Mouse (Mus musculus) mouse embryonic stem cell (cell line): ENCODE measurements at regions not wholly inside any gene's neighbourhood (a gene's known extent, or its start where the extent isn't known, plus 50 kb on each side); places are given as distances from the start of the nearest gene placed in this dataset.

Experiments used
- in situ Hi-C, 2 experiments: fragments of 300-500 bp; cut with MboI; formaldehyde crosslinking; loops; 1 replicate in 1 of 2; 3 replicates in 1 of 2; pipeline ENCODE4 v1.14.3; 2019 to 2020; ENCODE audit warnings: low sequenced_read_pairs in 2 of 2, low pct_unique_long_range_greater_than_20kb in 1 of 2, mixed read lengths in 1 of 2; ENCODE audit not compliant: unreplicated experiment in 1 of 2

DNA sequence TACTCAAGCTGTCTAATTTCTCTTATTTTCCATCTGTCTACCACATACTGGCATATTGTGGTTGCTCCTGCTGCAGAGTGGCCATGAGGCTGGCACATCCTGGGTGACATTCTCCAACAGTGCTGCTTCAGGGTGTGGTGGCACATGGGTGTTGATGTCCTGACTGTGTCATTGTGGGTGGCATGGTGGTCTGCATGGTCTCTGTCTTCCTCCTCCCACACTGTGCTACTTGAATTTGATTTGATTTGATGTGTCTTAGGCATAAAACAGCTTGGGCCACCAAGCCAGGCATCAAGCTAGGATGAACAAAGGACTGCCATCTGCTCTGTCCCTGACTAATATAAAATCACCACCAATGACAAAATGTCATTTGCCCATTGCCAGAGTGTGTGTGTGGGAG is 434.7 kb downstream of the Gria2 start:
- in situ Hi-C loops = no loop called here

DNA sequence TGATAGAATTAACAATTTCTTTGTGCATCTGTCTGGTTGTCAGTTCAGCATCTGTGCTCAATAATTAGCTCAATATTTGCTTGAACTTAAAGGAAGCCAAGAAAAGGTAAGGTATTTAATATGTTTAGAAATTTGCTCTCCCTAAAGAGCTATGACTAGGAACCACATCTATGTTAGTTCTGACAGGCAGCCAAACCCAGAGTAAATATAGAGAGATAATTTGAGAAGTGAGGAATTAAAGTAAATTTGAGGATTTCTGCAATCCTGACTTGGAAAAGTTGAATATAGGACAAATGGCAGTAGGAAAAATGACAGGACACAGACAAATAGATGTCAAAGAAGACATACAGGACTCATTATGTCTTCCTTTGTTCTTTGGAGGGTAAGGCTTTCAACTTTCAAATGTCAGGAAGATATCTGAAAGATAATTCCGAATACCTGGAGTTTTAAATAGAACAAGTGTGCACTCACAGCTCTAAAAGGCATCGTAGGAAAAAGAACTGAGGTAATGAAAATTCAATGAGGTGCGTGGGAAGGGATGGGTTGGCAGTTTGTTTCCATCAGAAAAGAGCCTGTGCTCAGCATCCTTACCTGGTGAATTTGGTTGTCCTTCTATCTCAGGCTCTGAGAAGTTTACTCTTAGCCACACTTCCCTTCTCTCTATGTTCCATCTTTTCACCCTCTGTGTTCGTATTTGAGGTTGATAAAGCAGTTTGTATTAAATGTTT is 433.3 kb downstream of the Gria2 start:
- in situ Hi-C loops = no loop called here

DNA sequence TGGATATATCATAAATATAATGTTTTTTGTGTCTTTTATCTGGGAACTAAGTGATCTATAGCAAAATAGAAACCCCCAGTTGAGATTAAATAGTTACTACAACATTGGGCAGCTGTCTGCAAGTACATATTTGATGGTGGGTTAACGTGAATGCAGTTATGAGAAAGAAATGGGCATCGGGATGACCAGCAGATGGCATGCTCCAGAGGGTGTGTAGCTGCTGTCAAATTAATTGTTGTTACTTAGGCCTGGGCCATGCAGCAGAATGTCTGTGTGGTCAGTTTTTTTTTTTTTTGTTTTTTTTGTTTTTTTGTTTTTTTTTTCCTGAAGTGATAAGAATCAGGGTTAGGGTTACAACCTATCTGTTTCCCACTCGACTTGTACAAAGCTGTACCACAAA is 430.2 kb downstream of the Gria2 start:
- in situ Hi-C loops = no loop called here

DNA sequence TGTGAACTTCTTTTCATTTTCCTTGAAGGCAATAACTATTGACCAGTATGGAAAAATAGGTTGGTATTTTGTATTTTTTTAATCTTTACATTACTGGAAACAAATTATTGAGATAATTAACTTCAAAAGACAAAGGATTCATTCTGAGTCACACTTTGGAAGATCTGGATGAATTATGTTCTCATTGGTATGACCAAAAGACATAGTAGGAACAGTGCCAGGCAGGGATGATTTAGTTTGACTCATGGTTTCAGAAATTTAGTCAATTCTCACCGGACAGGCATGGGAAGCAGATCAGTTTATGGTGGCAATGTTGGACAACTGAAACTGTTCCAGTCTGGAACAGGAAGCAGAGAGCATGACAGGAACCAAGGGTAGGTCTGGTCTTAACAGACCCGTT is 416.6 kb downstream of the Gria2 start:
- in situ Hi-C loops = no loop called here

DNA sequence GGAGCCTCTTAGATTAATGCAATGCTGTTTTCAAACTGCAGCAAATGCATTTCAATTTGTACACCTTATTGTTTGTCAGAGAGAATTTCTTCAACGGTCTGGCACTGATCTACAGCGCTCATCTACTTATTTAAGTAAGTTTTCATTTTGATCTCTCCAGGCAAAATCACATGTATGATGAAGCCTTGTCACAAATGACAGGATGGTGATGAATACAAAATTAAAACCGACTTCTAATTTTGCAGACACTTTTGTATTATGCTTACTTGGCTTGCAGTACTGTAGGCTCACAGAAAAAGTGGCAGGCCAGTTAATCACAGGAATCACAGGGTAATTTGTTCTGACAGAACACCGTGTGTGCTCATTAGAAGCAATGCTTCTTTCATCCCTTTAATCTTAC is 406.4 kb downstream of the Gria2 start:
- in situ Hi-C loops = no loop called here

DNA sequence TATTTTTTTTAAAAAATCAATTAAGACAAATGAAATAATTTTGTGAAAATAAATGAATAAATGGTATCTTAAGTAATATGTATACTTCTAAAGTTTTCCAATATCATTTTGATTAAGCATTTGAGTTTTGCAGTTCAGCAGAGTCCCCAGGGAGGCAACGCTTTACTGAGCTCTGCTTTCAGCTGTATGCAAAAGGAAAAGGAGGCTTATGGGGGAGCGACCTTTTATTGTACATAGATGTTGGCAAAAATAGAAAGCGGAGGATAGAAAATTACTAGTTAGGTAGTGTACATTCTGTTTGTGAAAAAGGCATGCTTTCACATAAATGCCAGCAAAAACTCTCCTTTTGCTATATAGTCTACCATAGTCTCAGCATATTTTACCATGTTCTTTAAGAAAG is 382.2 kb downstream of the Gria2 start:
- in situ Hi-C loops = no loop called here

DNA sequence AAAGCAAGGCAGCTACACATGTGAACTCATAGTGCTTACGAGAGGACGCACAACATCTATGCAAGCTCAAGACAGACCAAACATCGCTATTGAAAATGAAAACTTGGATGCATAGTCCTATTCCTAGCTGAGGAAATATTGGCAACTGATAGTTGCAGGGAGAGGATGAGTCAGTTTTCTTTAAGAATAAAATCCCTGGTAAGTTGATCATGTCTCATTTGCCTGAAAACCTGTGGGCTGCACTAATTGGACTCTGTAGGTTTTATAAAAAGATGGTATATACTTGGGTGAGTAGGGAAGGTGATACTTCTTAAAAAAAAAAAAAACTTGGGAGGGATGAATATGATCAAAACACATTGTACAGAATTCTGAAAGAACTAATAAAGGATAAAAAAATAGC is 381.2 kb downstream of the Gria2 start:
- in situ Hi-C loops = no loop called here

DNA sequence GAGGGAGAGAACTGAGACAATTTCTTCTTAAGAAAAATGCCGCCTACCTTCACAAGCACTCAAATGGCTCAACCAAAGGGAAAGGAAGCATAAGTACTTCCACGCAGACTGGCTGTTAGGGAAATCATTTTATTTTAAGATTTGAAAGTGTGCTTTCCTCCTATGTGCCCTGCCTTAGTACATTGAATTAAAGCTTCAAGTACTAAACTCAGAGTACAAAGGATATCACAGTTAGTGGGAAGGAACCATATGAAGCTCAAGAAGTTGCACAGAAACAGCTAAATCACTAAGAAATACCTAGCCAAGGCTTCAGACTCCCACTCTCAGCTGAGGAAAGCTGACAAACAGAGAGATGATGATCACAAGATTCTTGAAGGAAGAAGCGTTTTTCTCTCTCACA is 380.5 kb downstream of the Gria2 start:
- in situ Hi-C loops = no loop called here

DNA sequence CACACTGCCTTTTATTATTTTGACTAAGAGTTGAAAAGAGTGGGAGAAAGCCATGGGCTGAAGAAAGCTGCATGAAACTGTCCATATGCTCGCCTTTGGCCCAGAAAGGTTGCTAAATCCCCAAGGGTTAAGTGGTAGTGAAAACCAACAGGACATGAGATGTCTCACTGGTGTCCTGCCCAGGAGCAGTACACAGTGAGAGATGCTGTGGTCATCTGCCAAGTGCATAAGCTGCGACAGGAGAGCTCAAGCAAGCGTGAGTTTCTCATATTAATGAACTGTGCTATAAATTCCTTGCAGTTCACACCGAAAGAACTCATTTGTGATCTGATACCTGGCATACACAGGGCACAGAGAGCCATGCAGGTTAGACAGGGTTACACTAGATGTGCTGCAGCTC is 380.0 kb downstream of the Gria2 start:
- in situ Hi-C loops = no loop called here
